Mouse (Mus musculus): ENCODE data around the gene Crtap.

DNA sequence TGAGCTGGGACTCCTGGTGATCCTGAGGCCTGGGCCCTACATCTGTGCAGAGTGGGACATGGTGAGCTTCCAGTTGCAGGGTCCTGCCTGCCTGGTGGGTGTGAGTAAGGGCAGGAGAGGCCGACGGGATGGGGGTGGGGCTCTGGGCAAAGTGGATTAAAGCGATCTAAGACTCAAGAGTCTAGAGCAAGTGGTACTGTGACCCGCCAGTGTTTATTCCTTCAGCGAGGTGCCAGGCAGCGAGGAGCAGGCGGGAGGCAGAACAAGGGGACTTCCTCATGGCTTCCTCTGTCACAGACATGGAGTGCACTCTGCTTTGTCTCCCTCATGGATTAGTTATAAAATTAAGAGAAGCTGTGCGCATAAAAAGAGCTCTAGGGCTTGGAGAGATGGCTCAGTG is 30.0 kb upstream of the Crtap start:
- no peak for TF ChIP-seq POLR2A (IDR thresholded peaks at IDR 0.05; ENCODE audit: insufficient read depth, low read length)
- no peak for TF ChIP-seq CTCF (IDR thresholded peaks at IDR 0.05; ENCODE audit: low read depth, low read length)
- TF ChIP-seq EP300 (IDR thresholded peaks at IDR 0.05; ENCODE audit: insufficient read depth, low read depth, low read length), result no peak

Data from ES-Bruce4 (cell line).